Mouse (Mus musculus) layer of hippocampus, postnatal 10 days (tissue): ENCODE results near the gene Il17a. TPM values are rescaled to one million over a fixed set of nuclear protein-coding genes. Genes with fewer than 3 reads are reported as not detected.

ENCODE experiments used
- microRNA-seq, 2 experiments: library from miRNA; unstranded; fragments of <30 nt; microRNA quantifications; one replicate each; pipeline ENCODE4 v1.2.0; 2021
- total RNA-seq, 2 experiments: library from RNA; stranded (reverse); gene quantifications; 2 replicates each; pipeline ENCODE4 v1.2.3; 2021

Il17a gene
- total RNA-seq, 2 experiments from 2014 or later, result not detected

Small RNA genes lying within 50 kb of the gene (microRNA-seq; reads per million reads assigned to microRNA genes)
- gene Mir133b, result 0 reads per million in 2 experiments

Other genes with a start within 250 kb of the Il17a start
- under 1 TPM; 0.07 to 0.23 TPM for gene Pkhd1, start 112.8 kb upstream of the Il17a start, total RNA-seq
- gene Il17f, start 59.7 kb downstream of the Il17a start, total RNA-seq, result under 1 TPM; 0.62 to 0.89 TPM
- gene Mcm3, start 89.4 kb downstream of the Il17a start, total RNA-seq, result 1 to 10 TPM; 7.2 to 9.5 TPM
- gene Paqr8, start 159.7 kb downstream of the Il17a start, total RNA-seq, result 100 to 1,000 TPM in 1 of 2 experiments, 10 to 100 TPM in 1; 93.1 to 132 TPM
- 1 to 10 TPM; 4.2 to 4.5 TPM for gene Efhc1, start 220.7 kb downstream of the Il17a start, total RNA-seq